Mouse (Mus musculus): Measurements from ENCODE around the gene Faxc. TPM values are rescaled to one million over a fixed set of nuclear protein-coding genes. Genes with fewer than 3 reads are reported as not detected.
A peak's percentile ranks its signal among the peaks of the same experiment; 100 is the strongest.

The Faxc gene
- 10.8 TPM for polyA plus RNA-seq (2021)

DNA sequence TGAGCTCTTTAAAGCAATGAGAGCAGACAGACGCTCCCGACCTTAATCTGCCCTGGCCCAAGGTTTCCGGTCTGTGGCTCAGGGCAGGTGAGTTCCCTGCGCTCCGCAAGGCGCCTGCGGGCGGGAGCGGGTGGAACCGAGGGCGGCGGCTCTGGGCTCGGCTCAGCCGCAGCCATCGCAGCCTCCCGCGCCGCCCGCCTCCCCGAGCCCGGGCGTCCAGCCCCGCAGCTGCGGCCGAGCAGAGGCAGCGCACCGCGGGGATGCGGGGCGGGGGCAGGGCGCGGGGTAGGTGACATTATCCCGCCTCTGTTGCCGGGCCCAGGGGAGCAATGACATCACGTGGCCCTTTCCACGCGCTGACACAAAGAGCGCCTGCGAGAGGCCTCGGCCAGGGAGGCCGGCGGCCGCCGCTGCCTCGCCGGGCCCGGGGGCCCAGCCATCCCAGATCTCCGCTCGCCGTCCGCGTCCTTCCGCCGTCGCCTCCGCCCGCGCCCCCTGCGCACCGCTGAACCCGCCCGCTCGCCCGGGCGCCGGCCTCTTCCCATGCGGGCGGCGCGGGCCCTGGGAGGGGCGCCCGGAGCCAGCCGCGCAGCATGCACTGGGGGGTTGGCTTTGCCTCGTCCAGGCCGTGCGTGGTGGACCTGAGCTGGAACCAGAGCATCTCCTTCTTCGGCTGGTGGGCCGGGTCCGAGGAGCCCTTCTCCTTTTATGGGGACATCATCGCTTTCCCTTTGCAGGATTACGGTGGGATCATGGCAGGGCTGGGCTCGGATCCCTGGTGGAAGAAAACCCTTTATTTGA, at the start of gene Faxc:
Gene Faxc (plus strand): TSS at position 359 of the 801 bp plus-strand sequence.
- ATAC-seq (peak; percentile 81), DNase-seq (ENCODE audit: low read depth, low spot score) (no peak)
- in situ Hi-C loops (cut with MboI; ENCODE audit: low pct_unique_long_range_greater_than_20kb) = loop anchor here (5.0 kb wide), 1 partner anchor 49 kb away; no protein-coding TSS in a partner anchor
- ChIA-PET POLR2A (interaction anchor here (0.6 kb wide), 2 partner anchors 20 to 31 kb away, joined by 3 to 4 read pairs; no protein-coding TSS in a partner anchor), CTCF (interaction anchor here (4.6 kb wide), 1 partner anchor 20 kb away, joined by 21 read pairs; no protein-coding TSS in a partner anchor)
- TF ChIP-seq CTCF (IDR thresholded peaks at IDR 0.05) = no peak
- no peaks in the 10 kb centered on the region for H3K27me3 ChIP-seq

DNA sequence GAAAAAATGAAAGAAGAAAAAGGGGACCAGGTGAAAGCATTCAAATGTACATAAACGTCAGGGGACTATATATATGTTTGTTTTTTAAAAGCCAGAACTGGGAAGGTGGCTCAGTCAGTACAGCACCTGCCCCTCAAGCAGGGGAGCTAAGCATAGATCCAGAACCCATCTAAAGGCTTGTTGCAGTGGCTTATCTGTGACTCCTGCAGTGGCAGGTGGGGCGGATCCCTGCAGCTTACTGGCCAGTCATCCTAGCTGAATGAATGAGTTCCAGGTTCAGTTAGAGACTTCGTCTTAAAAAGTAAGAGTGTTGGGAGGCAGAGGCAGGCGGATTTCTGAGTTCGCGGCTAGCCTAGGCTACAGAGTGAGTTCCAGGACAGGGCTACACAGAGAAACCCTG, 48.3 kb upstream of the Faxc start:
- ATAC-seq (no peak), DNase-seq (ENCODE audit: low read depth, low spot score) (no peak)
- in situ Hi-C loops (cut with MboI; ENCODE audit: low pct_unique_long_range_greater_than_20kb) = loop anchor here (5.0 kb wide), 1 partner anchor 49 kb away; the partner anchor contains the start of gene Faxc
- CTCF ChIA-PET = no interaction called here
- POLR2A ChIA-PET = no interaction called here
- TF ChIP-seq CTCF (IDR thresholded peaks at IDR 0.05) = no peak
- no peaks in the 10 kb centered on the region for H3K27me3 ChIP-seq

DNA sequence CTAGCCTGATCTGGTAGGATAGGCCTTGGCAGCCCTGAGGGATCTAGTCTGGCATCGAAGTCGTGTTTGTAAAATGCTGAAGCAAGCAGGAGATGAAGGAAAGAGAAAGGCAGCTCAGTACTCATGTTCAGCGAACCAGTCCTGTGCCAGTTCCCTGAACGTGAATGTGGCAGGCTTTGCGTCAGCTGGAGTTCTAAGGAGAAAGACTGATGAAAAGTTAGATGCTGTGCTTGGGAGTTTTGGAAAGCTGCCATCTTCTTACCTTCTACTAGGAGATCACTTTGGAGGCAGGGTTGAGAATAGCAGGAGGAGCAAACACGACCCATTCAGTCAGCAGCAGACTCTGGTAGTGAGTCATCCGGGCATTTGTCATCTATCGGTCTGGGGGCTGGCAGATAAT, 45.3 kb upstream of the Faxc start:
- H3K27me3 ChIP-seq = no peaks in the 10 kb centered on the region
- ChIA-PET POLR2A (no interaction called here), CTCF (no interaction called here)
- in situ Hi-C loops (cut with MboI; ENCODE audit: low pct_unique_long_range_greater_than_20kb) = no loop called here
- DNase-seq (ENCODE audit: low read depth, low spot score) (no peak), ATAC-seq (no peak)
- TF ChIP-seq CTCF (IDR thresholded peaks at IDR 0.05) = no peak

DNA sequence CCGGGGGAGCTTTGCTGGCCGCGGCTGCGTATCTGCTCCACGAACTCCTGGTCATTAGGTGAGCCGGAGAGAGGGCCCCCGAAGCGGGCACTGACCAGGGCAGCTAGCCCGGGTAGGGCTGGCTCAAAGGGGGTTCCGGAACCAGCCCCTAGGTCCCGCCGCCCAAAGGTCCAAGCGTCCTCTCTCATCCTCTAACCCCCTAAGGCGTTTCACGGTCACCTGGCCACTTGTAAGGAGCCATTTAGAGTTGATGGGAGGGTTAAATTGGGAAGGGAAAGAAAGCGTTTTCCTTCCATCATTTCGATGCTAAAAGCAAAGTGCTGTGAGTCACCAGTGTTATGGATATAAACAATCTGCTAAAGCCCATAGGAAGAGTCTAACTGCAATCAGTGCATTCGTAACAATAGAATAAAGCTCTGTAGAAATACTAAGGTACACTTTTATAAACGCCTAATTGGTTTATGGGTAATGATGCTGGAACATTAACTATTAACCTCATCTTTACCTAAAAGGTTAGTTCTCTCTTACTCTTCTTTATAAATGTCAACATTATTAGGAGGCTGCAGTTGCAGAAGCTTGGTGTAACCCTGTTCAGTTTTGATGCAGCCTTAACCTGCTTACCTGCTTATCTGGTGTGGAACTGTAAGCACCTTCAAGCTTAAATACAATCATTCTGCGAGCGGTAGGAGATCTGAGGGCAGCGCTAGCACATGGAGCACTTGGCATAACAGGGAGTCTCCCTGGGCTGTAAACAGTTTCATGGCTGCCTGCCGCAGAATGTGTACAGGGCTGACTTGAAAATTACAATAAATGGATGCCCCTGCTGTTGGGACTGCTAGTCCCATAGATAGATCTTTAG, 872 bp downstream of the Faxc start:
- DNase-seq (ENCODE audit: low read depth, low spot score) = no peak
- ATAC-seq = peak; percentile 52
- H3K27me3 ChIP-seq = no peaks in the 10 kb centered on the region
- TF ChIP-seq CTCF (IDR thresholded peaks at IDR 0.05) = no peak
- POLR2A ChIA-PET = interaction anchor here (0.6 kb wide), 1 partner anchor 19 kb away, joined by 3 read pairs; no protein-coding TSS in a partner anchor
- in situ Hi-C loops (cut with MboI; ENCODE audit: low pct_unique_long_range_greater_than_20kb) = loop anchor here (5.0 kb wide), 1 partner anchor 50 kb away; no protein-coding TSS in a partner anchor
- CTCF ChIA-PET = interaction anchor here (1.3 to 4.6 kb wide), 3 partner anchors 19 to 26 kb away, joined by 3 to 21 read pairs (median 4); no protein-coding TSS in a partner anchor

DNA sequence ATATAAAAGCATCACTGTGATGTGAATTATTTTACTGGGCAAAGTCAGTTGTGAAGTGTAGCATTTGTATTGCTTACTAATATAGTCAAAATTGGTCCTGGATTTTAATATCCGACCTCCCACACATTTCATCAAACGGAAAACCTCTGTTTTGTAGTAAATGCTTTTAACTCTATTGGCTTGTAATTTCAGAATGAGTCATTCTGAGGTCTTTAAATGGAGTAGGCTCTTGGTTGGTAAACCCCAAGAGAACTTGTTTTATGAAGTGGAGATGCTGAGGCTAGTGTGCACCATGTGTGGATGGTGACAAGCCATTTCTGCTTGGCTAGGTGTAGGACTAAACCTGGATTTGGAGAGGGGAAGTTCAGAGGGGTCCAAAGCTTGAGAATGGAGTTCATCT, 4.2 kb downstream of the Faxc start:
- no peaks in the 10 kb centered on the region for H3K27me3 ChIP-seq
- in situ Hi-C loops (cut with MboI; ENCODE audit: low pct_unique_long_range_greater_than_20kb) = no loop called here
- no peak for DNase-seq (ENCODE audit: low read depth, low spot score)
- ChIA-PET POLR2A (no interaction called here), CTCF (no interaction called here)
- no peak for ATAC-seq
- no peak for TF ChIP-seq CTCF (IDR thresholded peaks at IDR 0.05)

DNA sequence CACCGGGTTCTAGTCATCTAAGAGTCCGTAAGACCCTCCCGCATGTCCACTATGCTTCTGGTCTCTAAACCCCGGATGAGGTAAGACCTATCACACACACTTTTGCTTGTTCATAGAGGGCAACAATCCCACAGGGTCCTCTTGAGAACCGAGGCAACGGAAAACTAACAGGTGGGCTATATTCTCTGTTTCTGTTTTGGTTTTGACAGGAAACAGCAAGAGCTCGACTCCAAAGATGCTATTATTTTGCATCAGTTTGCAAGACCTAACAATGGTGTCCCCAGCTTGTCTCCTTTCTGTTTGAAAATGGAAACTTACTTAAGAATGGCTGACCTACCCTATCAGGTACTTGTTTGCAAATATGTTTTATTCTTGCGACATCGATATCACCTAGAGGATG, 5.3 kb downstream of the Faxc start:
- ChIA-PET POLR2A (no interaction called here), CTCF (no interaction called here)
- no peak for DNase-seq (ENCODE audit: low read depth, low spot score)
- in situ Hi-C loops (cut with MboI; ENCODE audit: low pct_unique_long_range_greater_than_20kb) = no loop called here
- H3K27me3 ChIP-seq = no peaks in the 10 kb centered on the region
- no peak for ATAC-seq
- no peak for TF ChIP-seq CTCF (IDR thresholded peaks at IDR 0.05)

DNA sequence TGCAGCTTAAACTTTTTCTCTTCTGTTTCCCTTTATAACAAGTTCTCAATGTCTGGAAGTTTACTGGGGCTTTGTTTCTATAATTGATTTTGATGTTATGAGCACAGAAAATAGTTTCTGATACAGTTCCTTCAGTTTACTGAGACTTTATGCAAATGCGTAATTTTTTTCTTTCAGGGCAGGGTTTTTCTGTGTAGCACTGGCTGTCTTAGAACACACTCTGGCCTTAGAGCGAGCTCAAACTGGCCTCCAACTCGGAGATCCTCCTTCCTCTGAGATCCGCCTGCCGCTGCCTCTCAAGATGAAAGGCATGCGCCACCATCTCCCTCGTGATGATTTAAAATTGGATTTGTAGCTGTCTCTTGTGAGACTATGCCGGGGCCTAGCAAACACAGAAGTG, 6.8 kb downstream of the Faxc start:
- in situ Hi-C loops (cut with MboI; ENCODE audit: low pct_unique_long_range_greater_than_20kb) = no loop called here
- ATAC-seq (no peak), DNase-seq (ENCODE audit: low read depth, low spot score) (no peak)
- POLR2A ChIA-PET = no interaction called here
- TF ChIP-seq CTCF (IDR thresholded peaks at IDR 0.05) = no peak
- CTCF ChIA-PET = no interaction called here
- no peaks in the 10 kb centered on the region for H3K27me3 ChIP-seq

DNA sequence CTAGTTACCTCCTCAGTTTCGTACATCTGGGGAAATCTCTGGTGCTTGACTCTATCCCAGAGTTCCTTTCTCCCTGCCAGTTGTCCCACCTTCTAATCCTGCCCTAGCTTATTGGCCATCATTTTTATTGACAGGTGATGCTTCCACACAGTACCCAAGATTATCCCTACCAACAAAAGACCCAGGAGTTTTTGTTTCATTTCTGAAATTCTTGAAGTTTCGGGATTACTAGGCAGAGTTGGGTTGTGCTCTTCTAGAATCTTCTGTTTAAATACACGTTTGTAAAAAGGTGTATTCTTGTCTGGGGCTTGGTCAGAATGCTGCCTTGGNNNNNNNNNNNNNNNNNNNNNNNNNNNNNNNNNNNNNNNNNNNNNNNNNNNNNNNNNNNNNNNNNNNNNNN, 13.5 kb downstream of the Faxc start:
- no peak for TF ChIP-seq CTCF (IDR thresholded peaks at IDR 0.05)
- ChIA-PET CTCF (no interaction called here), POLR2A (no interaction called here)
- H3K27me3 ChIP-seq = no peaks in the 10 kb centered on the region
- DNase-seq (ENCODE audit: low read depth, low spot score) = no peak
- ATAC-seq = no peak
- in situ Hi-C loops (cut with MboI; ENCODE audit: low pct_unique_long_range_greater_than_20kb) = loop anchor here (5.0 kb wide), 1 partner anchor 97 kb away; the partner anchor contains the start of gene Pnisr

DNA sequence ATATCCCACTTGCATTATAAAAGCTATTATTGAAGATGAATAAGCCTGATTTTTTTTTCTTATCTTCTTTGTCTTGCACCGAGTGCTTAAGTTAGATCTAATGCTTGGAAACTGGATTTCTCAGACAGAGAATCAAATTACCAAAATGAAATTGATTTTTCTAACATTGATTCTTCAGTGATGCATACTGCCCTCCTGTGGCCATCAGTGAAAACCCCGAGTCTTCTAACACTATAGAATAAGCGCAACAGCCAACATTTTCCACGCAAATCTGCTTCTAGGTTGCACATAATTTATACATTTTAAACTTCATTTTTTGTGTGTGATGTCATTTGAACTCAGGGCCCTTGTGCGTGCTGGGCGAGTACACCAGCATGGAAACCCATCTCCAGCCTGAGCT, 20.3 kb downstream of the Faxc start:
- DNase-seq (ENCODE audit: low read depth, low spot score) = no peak
- CTCF ChIA-PET = interaction anchor here (0.7 to 3.1 kb wide), 13 partner anchors 9 to 151 kb away, joined by 3 to 21 read pairs (median 5); partner anchors contain the start of gene Faxc
- peak; percentile 52 for TF ChIP-seq CTCF (IDR thresholded peaks at IDR 0.05)
- POLR2A ChIA-PET = interaction anchor here (0.9 to 1.1 kb wide), 2 partner anchors 9 to 20 kb away, joined by 3 read pairs; no protein-coding TSS in a partner anchor
- ATAC-seq = no peak
- H3K27me3 ChIP-seq = no peaks in the 10 kb centered on the region
- in situ Hi-C loops (cut with MboI; ENCODE audit: low pct_unique_long_range_greater_than_20kb) = no loop called here

DNA sequence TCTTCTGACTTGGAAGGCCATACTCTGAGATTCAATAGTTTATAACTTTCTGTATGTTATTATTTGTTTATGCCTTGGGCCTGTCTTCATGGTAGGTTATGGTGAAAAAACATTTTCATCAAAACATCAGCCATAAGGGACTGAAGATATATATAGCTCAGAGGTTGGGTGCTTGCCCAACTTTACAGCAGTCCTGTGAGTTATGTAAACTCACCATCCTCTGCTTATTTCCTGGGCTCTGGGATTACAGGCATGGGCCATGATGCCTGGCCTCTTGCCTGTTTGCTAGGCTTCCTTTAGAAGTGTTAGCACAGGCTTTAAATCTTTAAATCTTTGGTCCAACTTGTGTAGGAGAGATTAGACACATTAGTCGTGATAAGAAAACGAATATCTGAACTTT, 21.1 kb downstream of the Faxc start:
- in situ Hi-C loops (cut with MboI; ENCODE audit: low pct_unique_long_range_greater_than_20kb) = no loop called here
- no peak for TF ChIP-seq CTCF (IDR thresholded peaks at IDR 0.05)
- no peak for ATAC-seq

More for the DNA sequence above, 21.1 kb downstream of the Faxc start:
- CTCF ChIA-PET = interaction anchor here (0.7 to 3.1 kb wide), 7 partner anchors 9 to 115 kb away, joined by 4 to 21 read pairs (median 6); partner anchors contain the start of gene Faxc
- DNase-seq (ENCODE audit: low read depth, low spot score) = no peak
- no peaks in the 10 kb centered on the region for H3K27me3 ChIP-seq
- POLR2A ChIA-PET = no interaction called here

Data from Patski (cell line).